Mouse (Mus musculus): ENCODE measurements around the gene Sprr3.

- TF ChIP-seq CTCF (IDR thresholded peaks at IDR 0.05; ENCODE audit: low read depth) = no peak
- no peak for TF ChIP-seq EP300 (optimal IDR thresholded peaks at IDR 0.05)
Measured at GRCm38 (mm10) chr3:92470111-92470510, 11.6 kb upstream of the Sprr3 start.

Measured in stomach, postnatal 0 days (tissue).